Comparison of ENCODE assay signal across 8 mouse cellular contexts in genomic region chr15:3979061-3979848, GRCm38 (mm10). TPM values are rescaled to one million over a fixed set of nuclear protein-coding genes. Genes with fewer than 3 reads are reported as not detected.
A peak's percentile ranks its signal among the peaks of the same experiment; 100 is the strongest.
DNase-seq lines count a peak whose midpoint lies in the region; ATAC-seq and TF ChIP-seq lines count a peak whose summit lies in the region.

Gene Fbxo4, minus strand, starts transcription at chr15:3979573.

- peak within 1 kb of the TSS; percentile 86 for H3K9ac ChIP-seq in CH12.LX (ENCODE audit: insufficient read depth, low read depth)
- peak within 1 kb of the TSS; percentile 94 for H3K9ac ChIP-seq in forebrain, embryonic 11.5 days (ENCODE audit: low read length)
- H3K9ac ChIP-seq in heart, embryonic 15.5 days: peak within 1 kb of the TSS; percentile 94
- H3K9ac ChIP-seq in liver, embryonic 12.5 days: peak within 1 kb of the TSS; percentile 84
- H3K9ac ChIP-seq in stomach, embryonic 14.5 days (replicated peaks; ENCODE audit: low read depth, low read length): peak within 1 kb of the TSS; percentile 86

- 3% methylated on average over 58 of the region's 61 CpGs for WGBS in forebrain, embryonic 11.5 days
- WGBS in heart, embryonic 15.5 days: under 1% methylated on average over 58 of the region's 61 CpGs
- WGBS in liver, embryonic 12.5 days (ENCODE audit: insufficient replicate concordance): under 1% methylated on average over 61 of the region's 61 CpGs
- 1% methylated on average over 61 of the region's 61 CpGs for WGBS in stomach, embryonic 14.5 days

- peak within 1 kb of the TSS; percentile 90 for H3K4me2 ChIP-seq in CH12.LX (ENCODE audit: insufficient read depth, low read depth, poor library complexity, severe bottlenecking)
- peak within 1 kb of the TSS; percentile 71 for H3K4me2 ChIP-seq in forebrain, embryonic 11.5 days (ENCODE audit: low read depth, low read length, severe bottlenecking)
- H3K4me2 ChIP-seq in heart, embryonic 15.5 days: peak within 1 kb of the TSS; percentile 77
- peak within 1 kb of the TSS; percentile 91 for H3K4me2 ChIP-seq in liver, embryonic 12.5 days
- H3K4me2 ChIP-seq in stomach, embryonic 14.5 days (replicated peaks; ENCODE audit: low read depth, low read length): peak within 1 kb of the TSS; percentile 50

- no peak for TF ChIP-seq EP300 in CH12.LX (IDR thresholded peaks at IDR 0.05; ENCODE audit: low read length)

- no peak for TF ChIP-seq RAD21 in CH12.LX (IDR thresholded peaks at IDR 0.05; ENCODE audit: low read depth, low read length)

- TF ChIP-seq POLR2A in CH12.LX (IDR thresholded peaks at IDR 0.05; ENCODE audit: low read depth, low read length): peak; percentile 80

- DNase-seq in CH12.LX (ENCODE audit: extremely low read depth): peak; percentile 77
- peak; percentile 61 for DNase-seq in c-Kit-positive CD71-positive TER-119-negative erythroid progenitor cells, embryonic 14.5 days (ENCODE audit: low read depth)
- DNase-seq in forebrain, embryonic 11.5 days (ENCODE audit: low spot score): peak; percentile 79
- DNase-seq in kidney, postnatal 14 days: peak; percentile 88
- peak; percentile 77 for DNase-seq in naive thymus-derived CD4-positive, alpha-beta T cell, adult 2 months (ENCODE audit: low read depth)

- ATAC-seq in forebrain, embryonic 11.5 days (replicated peaks; ENCODE audit: low FRiP score): peak; percentile 94
- ATAC-seq in heart, embryonic 15.5 days (replicated peaks; ENCODE audit: insufficient number of reproducible peaks, insufficient read depth, low FRiP score, low read depth): peak; percentile 97
- peak; percentile 94 for ATAC-seq in liver, embryonic 12.5 days
- ATAC-seq in stomach, embryonic 14.5 days (ENCODE audit: insufficient number of reproducible peaks, insufficient read depth, low FRiP score, low read depth): peak; percentile 95

- no peaks in the 10 kb centered on the region for H3K9me3 ChIP-seq in CH12.LX (replicated peaks; ENCODE audit: low read length)
- H3K9me3 ChIP-seq in forebrain, embryonic 11.5 days (ENCODE audit: control insufficient read depth, low read length): no peaks in the 10 kb centered on the region
- H3K9me3 ChIP-seq in heart, embryonic 15.5 days (replicated peaks): no peaks in the 10 kb centered on the region
- H3K9me3 ChIP-seq in liver, embryonic 12.5 days (replicated peaks): no peaks in the 10 kb centered on the region
- no peaks in the 10 kb centered on the region for H3K9me3 ChIP-seq in stomach, embryonic 14.5 days (ENCODE audit: control insufficient read depth, low read depth, low read length)

- no peaks in the 10 kb centered on the region for H3K27me3 ChIP-seq in CH12.LX (replicated peaks)
- no peaks in the 10 kb centered on the region for H3K27me3 ChIP-seq in forebrain, embryonic 11.5 days (ENCODE audit: control insufficient read depth, insufficient read depth, low read length)
- no peaks in the 10 kb centered on the region for H3K27me3 ChIP-seq in heart, embryonic 15.5 days
- no peaks in the 10 kb centered on the region for H3K27me3 ChIP-seq in liver, embryonic 12.5 days (replicated peaks)
- no peaks in the 10 kb centered on the region for H3K27me3 ChIP-seq in stomach, embryonic 14.5 days (ENCODE audit: control insufficient read depth, insufficient read depth, low read length)

- dilution Hi-C loops in CH12.LX (cut with MboI; ENCODE audit: extremely low pct_ligation_motif_present, extremely low pct_unique_long_range_greater_than_20kb, low sequenced_read_pairs): no loop called here

- in situ Hi-C loops in CH12.LX (cut with MboI; ENCODE audit: low pct_ligation_motif_present, low pct_unique_long_range_greater_than_20kb, low sequenced_read_pairs): no loop called here

- no peaks in the 10 kb centered on the region for H3K79me2 ChIP-seq in CH12.LX (replicated peaks; ENCODE audit: control insufficient read depth, extremely low read depth, insufficient read depth, poor library complexity, severe bottlenecking)

- H3K4me1 ChIP-seq in CH12.LX (ENCODE audit: control insufficient read depth in 1 of 2, insufficient read depth in 2 of 2): peaks cover 5 to 34% of the 10 kb centered on the region in 2 experiments; a peak in 3 of 4 replicates
- no peaks in the 10 kb centered on the region for H3K4me1 ChIP-seq in forebrain, embryonic 11.5 days (replicated peaks; ENCODE audit: control insufficient read depth, insufficient read depth, low read length)
- H3K4me1 ChIP-seq in heart, embryonic 15.5 days (replicated peaks): peaks cover 4% of the 10 kb centered on the region; the same call in 1 of the 2 replicates
- peaks cover 16% of the 10 kb centered on the region for H3K4me1 ChIP-seq in liver, embryonic 12.5 days
- 0 out of 2 replicates have a peak, but pooled peaks cover 4% of the 10 kb centered on the region for H3K4me1 ChIP-seq in stomach, embryonic 14.5 days (ENCODE audit: control insufficient read depth, insufficient read depth, low read length)

- H3K4me3 ChIP-seq in CH12.LX (replicated peaks in 1 of 3; ENCODE audit: low read depth in 2 of 3, low read length in 2 of 3, poor library complexity in 1 of 3): peak within 1 kb of the TSS; percentile 69 to 78 (median 75)
- H3K4me3 ChIP-seq in forebrain, embryonic 11.5 days (ENCODE audit: low read depth, low read length): peak within 1 kb of the TSS; percentile 61
- peak within 1 kb of the TSS; percentile 84 for H3K4me3 ChIP-seq in heart, embryonic 15.5 days
- peak within 1 kb of the TSS; percentile 75 for H3K4me3 ChIP-seq in liver, embryonic 12.5 days
- H3K4me3 ChIP-seq in stomach, embryonic 14.5 days (ENCODE audit: low read depth, low read length): peak within 1 kb of the TSS; percentile 55

- no peak for TF ChIP-seq CTCF in CH12.LX (conservative IDR thresholded peaks at IDR 0.05 in 1 of 2, IDR thresholded peaks at IDR 0.05 in 1 of 2; ENCODE audit: low read depth in 2 of 2, low read length in 2 of 2)

- H3K36me3 ChIP-seq in CH12.LX (replicated peaks in 1 of 2; ENCODE audit: control insufficient read depth in 1 of 2, insufficient read depth in 1 of 2, low read length in 1 of 2): peaks cover 3 to 21% of the 10 kb centered on the region in 2 experiments
- H3K36me3 ChIP-seq in forebrain, embryonic 11.5 days (ENCODE audit: control insufficient read depth, insufficient read depth, low read length): no peaks in the 10 kb centered on the region
- H3K36me3 ChIP-seq in heart, embryonic 15.5 days: peaks cover 16% of the 10 kb centered on the region
- H3K36me3 ChIP-seq in liver, embryonic 12.5 days: peaks cover 18% of the 10 kb centered on the region
- H3K36me3 ChIP-seq in stomach, embryonic 14.5 days (ENCODE audit: control insufficient read depth, insufficient read depth, low read length): 0 out of 2 replicates have a peak, but pooled peaks cover 4% of the 10 kb centered on the region

- peak within 1 kb of the TSS; percentile 84 for H3K27ac ChIP-seq in CH12.LX (ENCODE audit: insufficient read depth, low read depth)
- peak within 1 kb of the TSS; percentile 79 for H3K27ac ChIP-seq in forebrain, embryonic 11.5 days (ENCODE audit: low read depth, low read length)
- peak within 1 kb of the TSS; percentile 99 for H3K27ac ChIP-seq in heart, embryonic 15.5 days
- H3K27ac ChIP-seq in liver, embryonic 12.5 days: peak within 1 kb of the TSS; percentile 91
- H3K27ac ChIP-seq in stomach, embryonic 14.5 days (ENCODE audit: low read length): peak within 1 kb of the TSS; percentile 95

TF ChIP-seq in CH12.LX, 34 proteins besides CTCF, POLR2A, EP300 and RAD21 (continues in another document):
- TF ChIP-seq POLR2AphosphoS2 (IDR thresholded peaks at IDR 0.05; ENCODE audit: low read depth, low read length) (no peak), MAZ (IDR thresholded peaks at IDR 0.05; ENCODE audit: low read depth, low read length) (no peak), UBTF (IDR thresholded peaks at IDR 0.05; ENCODE audit: low read depth, low read length) (peak; percentile 98), USF1 (IDR thresholded peaks at IDR 0.05; ENCODE audit: low read depth, low read length) (no peak), SIN3A (IDR thresholded peaks at IDR 0.05; ENCODE audit: low read length) (0 out of 2 replicates have a peak, but pooled peaks have one; percentile 29), TCF12 (IDR thresholded peaks at IDR 0.05; ENCODE audit: low read depth, low read length) (peak; percentile 55; the same call in 1 of the 2 replicates), BHLHE40 (IDR thresholded peaks at IDR 0.05; ENCODE audit: low read depth, low read length) (no peak), CHD2 (IDR thresholded peaks at IDR 0.05; ENCODE audit: low read length) (no peak), NELFE (IDR thresholded peaks at IDR 0.05; ENCODE audit: low read depth, low read length) (peak; percentile 52; the same call in 1 of the 2 replicates), ZKSCAN1 (IDR thresholded peaks at IDR 0.05; ENCODE audit: borderline replicate concordance, low read depth, low read length) (no peak), IRF4 (IDR thresholded peaks at IDR 0.05; ENCODE audit: low read depth, low read length) (peak; percentile 84), JUND (conservative IDR thresholded peaks at IDR 0.05; ENCODE audit: low read depth, low read length) (no peak), ELF1 (IDR thresholded peaks at IDR 0.05; ENCODE audit: low read depth, low read length) (peak; percentile 94), USF2 (conservative IDR thresholded peaks at IDR 0.05; ENCODE audit: low read depth, low read length) (no peak), GABPA (IDR thresholded peaks at IDR 0.05; ENCODE audit: insufficient replicate concordance, low read depth, low read length) (no peak), MXI1 (IDR thresholded peaks at IDR 0.05; ENCODE audit: low read depth, low read length) (no peak; the same call in 1 of the 2 replicates), E2F4 (IDR thresholded peaks at IDR 0.05; ENCODE audit: insufficient replicate concordance, low read depth, low read length) (no peak), ZC3H11A (IDR thresholded peaks at IDR 0.05; ENCODE audit: low read depth, low read length) (no peak), MYC (IDR thresholded peaks at IDR 0.05; ENCODE audit: low read depth, low read length) (no peak), MAX (IDR thresholded peaks at IDR 0.05; ENCODE audit: low read length) (no peak), ZNF384 (IDR thresholded peaks at IDR 0.05; ENCODE audit: low read depth, low read length) (no peak), MEF2A (IDR thresholded peaks at IDR 0.05; ENCODE audit: borderline replicate concordance, low read depth, low read length) (no peak), HCFC1 (IDR thresholded peaks at IDR 0.05; ENCODE audit: low read depth, low read length) (peak; percentile 29; the same call in 1 of the 2 replicates)

RNA-seq across cellular contexts. Expression of gene Fbxo4, which starts in this region (rescaled TPM):
- total RNA-seq in CH12.LX (2012; rRNA removed) (15.4 and 16.4 TPM in 2 replicates), CH12.LX (2014; rRNA removed) (29.1 and 32.6 TPM in 2 replicates)
- 18.3 and 20.0 TPM in 2 replicates for polyA plus RNA-seq in CH12.LX (2012; ENCODE audit: insufficient read length, low read depth)
- 5.3 and 6.5 TPM in 2 replicates for polyA plus RNA-seq in forebrain, embryonic 11.5 days (2014; fragmentation: Nextera tagmentation; extraction: Ambion mirVana)
- polyA plus RNA-seq in heart, embryonic 15.5 days (2015; fragmentation: Nextera tagmentation; extraction: Ambion mirVana): 11.7 and 12.5 TPM in 2 replicates
- 4.0 and 4.5 TPM in 2 replicates for polyA plus RNA-seq in liver, embryonic 12.5 days (2016; fragmentation: Nextera tagmentation; extraction: Ambion mirVana)
- polyA plus RNA-seq in stomach, embryonic 14.5 days (2014; fragmentation: Nextera tagmentation; extraction: Ambion mirVana): 11.9 and 14.2 TPM in 2 replicates

Comparison
In these comparisons a context has a peak if more than half of its experiments do, and no peak if none do; other contexts are left out.
1. Peak in every context shown above with its lines: DNase-seq, ATAC-seq, H3K4me3 ChIP-seq and H3K27ac ChIP-seq.